Mouse (Mus musculus): ENCODE results near the gene Zswim5. TPM values are rescaled to one million over a fixed set of nuclear protein-coding genes. Genes with fewer than 3 reads are reported as not detected.

Zswim5 gene
- polyA plus RNA-seq, 1 experiment from 2014 or later: 0.79 TPM

- no peak overlapping the region for H3K9ac ChIP-seq
- no peak for TF ChIP-seq CTCF (IDR thresholded peaks at IDR 0.05; ENCODE audit: low read depth)
- H3K4me3 ChIP-seq (ENCODE audit: low read depth, low read length): no peak overlapping the region
- DNase-seq (no peak), ATAC-seq (ENCODE audit: insufficient read depth) (no peak)
- no peak overlapping the region for H3K27ac ChIP-seq (ENCODE audit: low read depth)
- no peak overlapping the region for H3K4me2 ChIP-seq
- H3K4me1 ChIP-seq (ENCODE audit: insufficient read depth): no peaks in the 10 kb centered on the region
- no peaks in the 10 kb centered on the region for H3K9me3 ChIP-seq (ENCODE audit: low read depth, low read length)
- H3K27me3 ChIP-seq (ENCODE audit: insufficient read depth, low read length): peaks cover 6% of the 10 kb centered on the region; the same call in 1 of the 2 replicates
- no peaks in the 10 kb centered on the region for H3K36me3 ChIP-seq (ENCODE audit: insufficient read depth)
- WGBS: 95% methylated on average over 3 of the region's 3 CpGs
These were observed 32.9 kb upstream of the Zswim5 start for GRCm38 (mm10) chr4:116844324-116844723.

GRCm38 (mm10) chr4:116849901-116850300, 27.3 kb upstream of the Zswim5 start:
- ATAC-seq (ENCODE audit: insufficient read depth) (no peak), DNase-seq (no peak)
- Histone ChIP-seq H3K36me3 (ENCODE audit: insufficient read depth) (no peaks in the 10 kb centered on the region), H3K27ac (ENCODE audit: low read depth) (no peak overlapping the region), H3K9ac (no peak overlapping the region), H3K4me1 (ENCODE audit: insufficient read depth) (no peaks in the 10 kb centered on the region), H3K4me2 (no peak overlapping the region), H3K27me3 (ENCODE audit: insufficient read depth, low read length) (no peaks in the 10 kb centered on the region), H3K4me3 (ENCODE audit: low read depth, low read length) (no peak overlapping the region), H3K9me3 (ENCODE audit: low read depth, low read length) (no peaks in the 10 kb centered on the region)
- 80% methylated on average over 3 of the region's 3 CpGs for whole genome bisulfite sequencing
- TF ChIP-seq CTCF (IDR thresholded peaks at IDR 0.05; ENCODE audit: low read depth): no peak

DNA sequence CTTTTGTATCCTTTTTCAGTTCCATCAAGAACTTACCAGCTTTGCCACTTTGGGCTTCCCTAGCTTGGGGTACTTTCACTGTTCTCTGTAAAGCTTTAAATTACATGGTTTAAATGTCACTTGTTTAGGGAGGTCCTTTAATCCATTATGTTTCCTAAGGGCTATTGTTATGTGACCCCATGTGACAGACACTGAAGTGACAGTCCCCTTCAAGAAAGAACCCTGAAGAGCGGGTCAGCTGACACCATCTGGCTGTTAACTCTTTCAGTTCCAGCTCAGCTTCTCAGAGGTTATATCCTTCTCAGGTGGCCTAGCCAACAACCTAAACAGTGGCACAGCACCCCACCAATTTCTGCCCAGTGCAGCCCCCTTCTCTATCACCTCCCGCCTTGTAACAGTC, 22.9 kb upstream of the Zswim5 start:
- Histone ChIP-seq H3K27ac (ENCODE audit: low read depth) (no peak overlapping the region), H3K9ac (no peak overlapping the region), H3K4me2 (no peak overlapping the region), H3K4me3 (ENCODE audit: low read depth, low read length) (no peak overlapping the region), H3K27me3 (ENCODE audit: insufficient read depth, low read length) (no peaks in the 10 kb centered on the region), H3K9me3 (ENCODE audit: low read depth, low read length) (no peaks in the 10 kb centered on the region), H3K4me1 (ENCODE audit: insufficient read depth) (no peaks in the 10 kb centered on the region), H3K36me3 (ENCODE audit: insufficient read depth) (no peaks in the 10 kb centered on the region)
- 21% methylated on average over 2 of the region's 2 CpGs for WGBS
- DNase-seq (no peak), ATAC-seq (ENCODE audit: insufficient read depth) (no peak)
- no peak for TF ChIP-seq CTCF (IDR thresholded peaks at IDR 0.05; ENCODE audit: low read depth)

DNA sequence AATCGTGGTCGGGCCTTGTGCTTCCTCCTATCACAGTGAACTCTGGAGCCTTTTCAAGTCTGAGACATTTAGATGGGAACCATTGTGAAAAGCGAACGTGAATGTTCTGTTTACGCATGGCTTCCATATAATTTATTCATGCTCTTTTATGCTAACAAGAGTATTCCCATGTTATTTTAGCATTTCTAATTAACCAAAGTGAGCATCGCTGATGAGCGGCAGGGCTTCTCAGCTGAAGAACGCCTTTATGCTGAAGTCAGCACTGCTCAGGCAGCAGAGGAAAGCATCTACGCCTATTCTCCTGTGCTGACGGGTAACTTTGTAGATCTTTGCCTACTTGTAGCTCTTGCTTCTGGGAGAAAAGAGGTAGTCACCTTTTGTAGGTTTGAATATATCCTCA, 20.0 kb upstream of the Zswim5 start:
- Histone ChIP-seq H3K4me2 (no peak overlapping the region), H3K4me1 (ENCODE audit: insufficient read depth) (no peaks in the 10 kb centered on the region), H3K27ac (ENCODE audit: low read depth) (no peak overlapping the region), H3K9me3 (ENCODE audit: low read depth, low read length) (no peaks in the 10 kb centered on the region), H3K4me3 (ENCODE audit: low read depth, low read length) (no peak overlapping the region), H3K36me3 (ENCODE audit: insufficient read depth) (no peaks in the 10 kb centered on the region), H3K9ac (no peak overlapping the region), H3K27me3 (ENCODE audit: insufficient read depth, low read length) (no peaks in the 10 kb centered on the region)
- DNase-seq (no peak), ATAC-seq (ENCODE audit: insufficient read depth) (no peak)
- no peak for TF ChIP-seq CTCF (IDR thresholded peaks at IDR 0.05; ENCODE audit: low read depth)
- WGBS: 88% methylated on average over 10 of the region's 10 CpGs

DNA sequence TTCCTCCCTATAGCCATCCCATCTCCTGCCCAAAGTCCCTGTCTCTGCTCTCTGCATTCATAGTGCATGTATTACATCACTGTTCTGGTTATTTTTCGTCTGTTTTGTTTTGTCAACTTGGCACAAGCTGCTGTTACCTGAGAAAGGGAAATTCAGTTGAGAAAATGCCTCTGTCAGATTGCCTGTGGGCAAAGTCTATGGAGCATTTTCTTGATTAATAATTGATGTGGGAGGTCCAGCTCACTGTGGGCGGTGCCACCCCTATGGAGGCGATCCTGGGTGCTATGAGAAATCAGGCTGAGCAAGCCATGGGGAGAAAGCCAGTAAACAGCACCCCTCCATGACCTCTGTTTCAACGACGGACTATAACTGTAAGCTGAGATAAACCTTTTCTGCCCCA, 17.5 kb upstream of the Zswim5 start:
- no peaks in the 10 kb centered on the region for H3K9me3 ChIP-seq (ENCODE audit: low read depth, low read length)
- no peak overlapping the region for H3K4me3 ChIP-seq (ENCODE audit: low read depth, low read length)
- H3K4me1 ChIP-seq (ENCODE audit: insufficient read depth): no peaks in the 10 kb centered on the region
- TF ChIP-seq CTCF (IDR thresholded peaks at IDR 0.05; ENCODE audit: low read depth): no peak
- no peak overlapping the region for H3K27ac ChIP-seq (ENCODE audit: low read depth)
- no peak for DNase-seq
- 58% methylated on average over 5 of the region's 5 CpGs for WGBS
- H3K27me3 ChIP-seq (ENCODE audit: insufficient read depth, low read length): no peaks in the 10 kb centered on the region
- H3K36me3 ChIP-seq (ENCODE audit: insufficient read depth): no peaks in the 10 kb centered on the region
- no peak for ATAC-seq (ENCODE audit: insufficient read depth)
- no peak overlapping the region for H3K9ac ChIP-seq
- no peak overlapping the region for H3K4me2 ChIP-seq

DNA sequence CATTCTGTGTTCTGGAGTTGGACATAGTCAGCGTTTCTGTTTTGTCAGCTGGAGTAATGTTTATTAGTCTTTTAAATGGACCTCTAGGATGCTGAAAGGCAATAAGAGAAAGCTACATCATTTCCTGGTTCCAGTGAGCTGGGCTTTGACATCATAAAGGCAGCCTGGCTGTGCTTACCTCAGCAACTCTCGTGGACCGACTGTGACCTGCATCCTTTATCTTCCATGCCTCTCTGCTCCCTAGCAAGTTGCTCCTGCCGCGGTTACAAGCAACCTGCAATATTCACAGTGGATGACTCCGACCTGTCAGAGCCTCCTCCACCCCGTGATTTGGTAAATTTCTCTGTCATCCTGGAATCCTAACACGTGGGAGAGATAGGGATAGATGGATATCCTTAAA, 15.2 kb upstream of the Zswim5 start:
- ATAC-seq (ENCODE audit: insufficient read depth) (no peak), DNase-seq (no peak)
- H3K27ac ChIP-seq (ENCODE audit: low read depth): no peak overlapping the region
- no peaks in the 10 kb centered on the region for H3K9me3 ChIP-seq (ENCODE audit: low read depth, low read length)
- H3K36me3 ChIP-seq (ENCODE audit: insufficient read depth): no peaks in the 10 kb centered on the region
- WGBS: 54% methylated on average over 8 of the region's 8 CpGs
- H3K4me1 ChIP-seq (ENCODE audit: insufficient read depth): no peaks in the 10 kb centered on the region
- no peaks in the 10 kb centered on the region for H3K27me3 ChIP-seq (ENCODE audit: insufficient read depth, low read length)
- no peak overlapping the region for H3K4me3 ChIP-seq (ENCODE audit: low read depth, low read length)
- H3K4me2 ChIP-seq: no peak overlapping the region
- H3K9ac ChIP-seq: no peak overlapping the region
- no peak for TF ChIP-seq CTCF (IDR thresholded peaks at IDR 0.05; ENCODE audit: low read depth)

GRCm38 (mm10) chr4:116869898-116870297, 7.3 kb upstream of the Zswim5 start:
- whole genome bisulfite sequencing: 67% methylated on average over 3 of the region's 3 CpGs
- Histone ChIP-seq H3K4me2 (no peak overlapping the region), H3K9ac (no peak overlapping the region), H3K27me3 (ENCODE audit: insufficient read depth, low read length) (peaks cover 4% of the 10 kb centered on the region; the same call in 1 of the 2 replicates), H3K4me3 (ENCODE audit: low read depth, low read length) (no peak overlapping the region), H3K27ac (ENCODE audit: low read depth) (no peak overlapping the region), H3K36me3 (ENCODE audit: insufficient read depth) (no peaks in the 10 kb centered on the region), H3K9me3 (ENCODE audit: low read depth, low read length) (no peaks in the 10 kb centered on the region), H3K4me1 (ENCODE audit: insufficient read depth) (no peaks in the 10 kb centered on the region)
- no peak for TF ChIP-seq CTCF (IDR thresholded peaks at IDR 0.05; ENCODE audit: low read depth)
- ATAC-seq (ENCODE audit: insufficient read depth) (no peak), DNase-seq (no peak)

DNA sequence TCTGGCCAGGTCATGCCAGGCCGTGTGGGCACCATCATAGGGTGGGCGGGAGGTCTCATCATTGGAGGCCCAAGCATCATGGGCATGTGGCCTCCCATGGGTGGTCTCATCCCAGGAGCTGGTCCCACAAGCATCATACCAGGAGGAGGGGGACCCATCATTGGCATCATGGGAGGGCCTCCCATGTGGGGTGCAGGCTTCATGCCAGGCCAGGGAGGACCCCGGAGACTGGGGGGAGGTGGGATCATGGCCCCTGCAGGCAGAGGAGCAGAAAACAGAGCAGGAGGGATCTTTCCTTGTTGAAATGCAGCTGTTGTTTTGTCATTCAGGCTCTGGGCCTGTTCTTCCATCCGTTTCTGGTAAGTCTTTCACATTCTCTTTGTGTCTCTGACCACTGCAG, 2.6 kb upstream of the Zswim5 start:
- ATAC-seq (ENCODE audit: insufficient read depth) (no peak), DNase-seq (no peak)
- WGBS: 83% methylated on average over 4 of the region's 4 CpGs
- no peak overlapping the region for H3K27ac ChIP-seq (ENCODE audit: low read depth)
- H3K4me3 ChIP-seq (ENCODE audit: low read depth, low read length): no peak overlapping the region
- no peak overlapping the region for H3K4me2 ChIP-seq
- H3K36me3 ChIP-seq (ENCODE audit: insufficient read depth): no peaks in the 10 kb centered on the region
- no peaks in the 10 kb centered on the region for H3K4me1 ChIP-seq (ENCODE audit: insufficient read depth)
- no peak overlapping the region for H3K9ac ChIP-seq
- peaks cover 28% of the 10 kb centered on the region for H3K27me3 ChIP-seq (ENCODE audit: insufficient read depth, low read length)
- no peak for TF ChIP-seq CTCF (IDR thresholded peaks at IDR 0.05; ENCODE audit: low read depth)
- no peaks in the 10 kb centered on the region for H3K9me3 ChIP-seq (ENCODE audit: low read depth, low read length)

Data from lung, embryonic 14.5 days (tissue).